Mouse (Mus musculus) embryonic facial prominence, embryonic 13.5 days (tissue): ENCODE data around the gene Slc41a2. TPM values are rescaled to one million over a fixed set of nuclear protein-coding genes. Genes with fewer than 3 reads are reported as not detected.

Source experiments
- ATAC-seq: fragments of 200-750 bp; cut with Nextera tagmentation; 2 replicates; pipeline ENCODE4 v1.8.0; 2017; ENCODE audit warnings: low read depth; ENCODE audit not compliant: insufficient number of reproducible peaks, insufficient read depth, low FRiP score, low TSS enrichment
- H3K27ac ChIP-seq: fragments of 300-500 bp; sonication (generic); 2 replicates; pipeline ENCODE4 v1.5.1; 2015; ENCODE audit warnings: moderate library complexity, mild to moderate bottlenecking, inconsistent platforms
- H3K27me3 ChIP-seq: fragments of 300-500 bp; sonication (generic); 2 replicates; pipeline ENCODE4 v1.6.1; 2015; ENCODE audit warnings: mild to moderate bottlenecking, inconsistent platforms
- H3K36me3 ChIP-seq: fragments of 300-500 bp; sonication (generic); 2 replicates; pipeline ENCODE4 v1.6.1; 2015; ENCODE audit warnings: mild to moderate bottlenecking, inconsistent platforms
- H3K4me1 ChIP-seq: fragments of 300-500 bp; sonication (generic); 2 replicates; pipeline ENCODE4 v1.6.1; 2015; ENCODE audit warnings: inconsistent platforms
- H3K4me2 ChIP-seq: fragments of 300-500 bp; sonication (generic); 2 replicates; pipeline ENCODE4 v1.6.1; 2015; ENCODE audit warnings: moderate library complexity, mild to moderate bottlenecking, inconsistent platforms
- H3K4me3 ChIP-seq: fragments of 300-500 bp; sonication (generic); 2 replicates; pipeline ENCODE4 v1.5.1; 2015; ENCODE audit warnings: mild to moderate bottlenecking, inconsistent platforms
- H3K9ac ChIP-seq: fragments of 300-500 bp; sonication (generic); 2 replicates; pipeline ENCODE4 v1.6.1; 2015; ENCODE audit warnings: mild to moderate bottlenecking, inconsistent platforms
- H3K9me3 ChIP-seq: fragments of 300-500 bp; sonication (generic); 2 replicates; pipeline ENCODE4 v1.6.1; 2016; ENCODE audit warnings: inconsistent platforms
- WGBS: fragments of 180-500 bp; shearing (Covaris S2); methylation state at CpG from one replicate; pipeline ENCODE4 v1.1.7; 2015; ENCODE audit warnings: mixed read lengths; 5-methylcytosine and 5-hydroxymethylcytosine counted together
- polyA plus RNA-seq: library from polyadenylated mRNA; unstranded; fragments of >200 nt; fragmentation: Nextera tagmentation; extraction: Ambion mirVana; gene quantifications from 2 replicates; pipeline ENCODE4 v1.2.1, GENCODE M21; 2015

Slc41a2 gene
- polyA plus RNA-seq, 1 experiment from 2014 or later = 1.5 TPM

- Histone ChIP-seq H3K4me3 (no peak overlapping the region), H3K9me3 (no peaks in the 10 kb centered on the region), H3K27ac (no peak overlapping the region), H3K36me3 (no peaks in the 10 kb centered on the region), H3K4me1 (peaks cover 11% of the 10 kb centered on the region), H3K27me3 (no peaks in the 10 kb centered on the region; the same call in 1 of the 2 replicates), H3K4me2 (no peak overlapping the region), H3K9ac (no peak overlapping the region)
- ATAC-seq = no peak
- 87% methylated on average over 2 of the region's 2 CpGs for WGBS
These were observed 13.0 kb upstream of the Slc41a2 start for GRCm38 (mm10) chr10:83350689-83351088.

- Histone ChIP-seq H3K4me2 (no peak overlapping the region), H3K36me3 (no peaks in the 10 kb centered on the region), H3K27me3 (no peaks in the 10 kb centered on the region; the same call in 1 of the 2 replicates), H3K9me3 (no peaks in the 10 kb centered on the region), H3K4me1 (no peaks in the 10 kb centered on the region), H3K9ac (no peak overlapping the region), H3K27ac (no peak overlapping the region), H3K4me3 (no peak overlapping the region)
- ATAC-seq = no peak
- WGBS = 30% methylated on average over 7 of the region's 7 CpGs
These were observed 9.8 kb upstream of the Slc41a2 start for GRCm38 (mm10) chr10:83347494-83347893.

GRCm38 (mm10) chr10:83346359-83346736, 8.7 kb upstream of the Slc41a2 start:
- Histone ChIP-seq H3K36me3 (no peaks in the 10 kb centered on the region), H3K9ac (no peak overlapping the region), H3K9me3 (no peaks in the 10 kb centered on the region), H3K4me1 (no peaks in the 10 kb centered on the region), H3K27me3 (no peaks in the 10 kb centered on the region; the same call in none of the 2 replicates), H3K27ac (no peak overlapping the region), H3K4me3 (no peak overlapping the region), H3K4me2 (no peak overlapping the region)
- no peak for ATAC-seq
- WGBS = 81% methylated on average over 5 of the region's 5 CpGs

- H3K36me3 ChIP-seq = no peaks in the 10 kb centered on the region
- no peak overlapping the region for H3K9ac ChIP-seq
- H3K4me2 ChIP-seq = no peak overlapping the region
- no peaks in the 10 kb centered on the region; the same call in none of the 2 replicates for H3K27me3 ChIP-seq
- H3K27ac ChIP-seq = no peak overlapping the region
- H3K4me1 ChIP-seq = no peaks in the 10 kb centered on the region
- no peak overlapping the region for H3K4me3 ChIP-seq
- WGBS = 47% methylated on average over 7 of the region's 7 CpGs
- ATAC-seq = no peak
- no peaks in the 10 kb centered on the region for H3K9me3 ChIP-seq
These were observed 8.1 kb upstream of the Slc41a2 start for GRCm38 (mm10) chr10:83345693-83346358.

- Histone ChIP-seq H3K9ac (no peak overlapping the region), H3K4me3 (no peak overlapping the region), H3K4me2 (no peak overlapping the region), H3K4me1 (no peaks in the 10 kb centered on the region), H3K36me3 (no peaks in the 10 kb centered on the region), H3K9me3 (no peaks in the 10 kb centered on the region), H3K27me3 (peaks cover 6% of the 10 kb centered on the region; the same call in 1 of the 2 replicates), H3K27ac (no peak overlapping the region)
- no peak for ATAC-seq
- 58% methylated on average over 2 of the region's 2 CpGs for WGBS
These were observed 6.4 kb upstream of the Slc41a2 start for GRCm38 (mm10) chr10:83343828-83344685.

GRCm38 (mm10) chr10:83343171-83343570, 5.5 kb upstream of the Slc41a2 start:
- Histone ChIP-seq H3K27me3 (peaks cover 12% of the 10 kb centered on the region), H3K4me3 (no peak overlapping the region), H3K27ac (no peak overlapping the region), H3K9ac (no peak overlapping the region), H3K36me3 (no peaks in the 10 kb centered on the region), H3K4me1 (no peaks in the 10 kb centered on the region), H3K4me2 (no peak overlapping the region), H3K9me3 (no peaks in the 10 kb centered on the region)
- WGBS = 86% methylated on average over 5 of the region's 5 CpGs
- no peak for ATAC-seq

GRCm38 (mm10) chr10:83341226-83341625, 3.5 kb upstream of the Slc41a2 start:
- 41% methylated on average over 2 of the region's 2 CpGs for WGBS
- ATAC-seq = no peak
- H3K27ac ChIP-seq = no peak overlapping the region
- H3K4me3 ChIP-seq = no peak overlapping the region
- H3K27me3 ChIP-seq = peaks cover 30% of the 10 kb centered on the region
- no peak overlapping the region for H3K4me2 ChIP-seq
- H3K9me3 ChIP-seq = no peaks in the 10 kb centered on the region
- no peaks in the 10 kb centered on the region for H3K36me3 ChIP-seq
- H3K9ac ChIP-seq = no peak overlapping the region
- H3K4me1 ChIP-seq = no peaks in the 10 kb centered on the region

GRCm38 (mm10) chr10:83337971-83338598, 403 bp upstream of the Slc41a2 start:
- Histone ChIP-seq H3K4me2 (peak overlapping the region; percentile 96), H3K9ac (peak overlapping the region; percentile 77), H3K4me3 (peak overlapping the region; percentile 66), H3K27ac (peak overlapping the region; percentile 22; the same call in 1 of the 2 replicates), H3K27me3 (peaks cover 57% of the 10 kb centered on the region), H3K4me1 (no peaks in the 10 kb centered on the region), H3K9me3 (no peaks in the 10 kb centered on the region), H3K36me3 (no peaks in the 10 kb centered on the region)
- ATAC-seq = no peak
- WGBS = 42% methylated on average over 8 of the region's 9 CpGs

GRCm38 (mm10) chr10:83336336-83336735, 1.3 kb downstream of the Slc41a2 start:
- Histone ChIP-seq H3K4me1 (no peaks in the 10 kb centered on the region), H3K9ac (no peak overlapping the region), H3K4me3 (no peak overlapping the region), H3K4me2 (no peak overlapping the region), H3K27ac (no peak overlapping the region), H3K27me3 (peaks cover 57% of the 10 kb centered on the region), H3K9me3 (no peaks in the 10 kb centered on the region), H3K36me3 (no peaks in the 10 kb centered on the region)
- no peak for ATAC-seq
- 27% methylated on average over 7 of the region's 7 CpGs for WGBS

- H3K4me1 ChIP-seq = peaks cover 16% of the 10 kb centered on the region
- no peaks in the 10 kb centered on the region for H3K9me3 ChIP-seq
- no peak overlapping the region for H3K27ac ChIP-seq
- 87% methylated on average over 11 of the region's 11 CpGs for WGBS
- H3K27me3 ChIP-seq = peaks cover 39% of the 10 kb centered on the region
- H3K4me3 ChIP-seq = no peak overlapping the region
- H3K9ac ChIP-seq = no peak overlapping the region
- ATAC-seq = no peak
- H3K4me2 ChIP-seq = no peak overlapping the region
- H3K36me3 ChIP-seq = no peaks in the 10 kb centered on the region
These were observed 5.1 kb downstream of the Slc41a2 start for GRCm38 (mm10) chr10:83332581-83332980.

- WGBS = 83% methylated on average over 5 of the region's 5 CpGs
These were observed 5.9 kb downstream of the Slc41a2 start for GRCm38 (mm10) chr10:83331811-83332210.

More at GRCm38 (mm10) chr10:83331811-83332210, 5.9 kb downstream of the Slc41a2 start:
- no peaks in the 10 kb centered on the region for H3K9me3 ChIP-seq
- no peak overlapping the region for H3K4me2 ChIP-seq
- H3K4me1 ChIP-seq = peaks cover 16% of the 10 kb centered on the region
- no peaks in the 10 kb centered on the region for H3K36me3 ChIP-seq
- H3K4me3 ChIP-seq = no peak overlapping the region
- H3K27me3 ChIP-seq = peaks cover 31% of the 10 kb centered on the region
- ATAC-seq = no peak
- H3K27ac ChIP-seq = no peak overlapping the region
- H3K9ac ChIP-seq = no peak overlapping the region
